In genomic region chr6:29303726-29304125, GRCm38 (mm10) we compare ENCODE assay signal across 1 mouse cellular context.
TF ChIP-seq lines count a peak whose summit lies in the region.

No protein-coding gene starts in this region.

TF ChIP-seq in MEL, 35 proteins besides CTCF, POLR2A, EP300 and RAD21:
- TF ChIP-seq UBTF (IDR thresholded peaks at IDR 0.05; ENCODE audit: borderline replicate concordance, insufficient read depth, low read depth, low read length) (no peak), ZC3H11A (IDR thresholded peaks at IDR 0.05; ENCODE audit: low read depth, low read length) (peak; percentile 16; the same call in 1 of the 2 replicates), ZKSCAN1 (IDR thresholded peaks at IDR 0.05; ENCODE audit: low read depth, low read length) (no peak), KAT2A (conservative IDR thresholded peaks at IDR 0.05; ENCODE audit: low read depth, low read length) (no peak), SIN3A (IDR thresholded peaks at IDR 0.05; ENCODE audit: low read length) (no peak), RCOR1 (IDR thresholded peaks at IDR 0.05; ENCODE audit: low read depth, low read length) (no peak), GATA1 (IDR thresholded peaks at IDR 0.05; ENCODE audit: low read depth, low read length) (no peak), ZNF384 (IDR thresholded peaks at IDR 0.05; ENCODE audit: low read depth, low read length) (no peak), HCFC1 (IDR thresholded peaks at IDR 0.05; ENCODE audit: low read depth, low read length) (no peak), SMC3 (IDR thresholded peaks at IDR 0.05; ENCODE audit: low read depth, low read length) (peak; percentile 57), TAL1 (IDR thresholded peaks at IDR 0.05; ENCODE audit: low read length) (no peak), USF2 (IDR thresholded peaks at IDR 0.05; ENCODE audit: borderline replicate concordance in 1 of 2, insufficient read depth in 1 of 2, low read depth in 1 of 2, low read length in 2 of 2) (no peak)
